Mouse (Mus musculus) liver, embryonic 12.5 days (tissue): ENCODE results near the gene Neu2. TPM values are rescaled to one million over a fixed set of nuclear protein-coding genes. Genes with fewer than 3 reads are reported as not detected.

Experiments
- ATAC-seq: fragments of 200-750 bp; cut with Nextera tagmentation; 2 replicates; pipeline ENCODE4 v1.8.0; 2017; ENCODE audit warnings: moderate number of reproducible peaks, mild to moderate bottlenecking, moderate library complexity
- H3K27ac ChIP-seq: fragments of 300-500 bp; sonication (generic); 2 replicates; pipeline ENCODE4 v1.5.1; 2016; ENCODE audit warnings: mild to moderate bottlenecking
- H3K27me3 ChIP-seq: fragments of 300-500 bp; sonication (generic); replicated peaks from 2 replicates; pipeline ENCODE4 v1.6.1; 2016; ENCODE audit warnings: mild to moderate bottlenecking, moderate library complexity
- H3K36me3 ChIP-seq: fragments of 300-500 bp; sonication (generic); 2 replicates; pipeline ENCODE4 v1.6.1; 2016; ENCODE audit warnings: mild to moderate bottlenecking, moderate library complexity
- H3K4me1 ChIP-seq: fragments of 300-500 bp; sonication (generic); 2 replicates; pipeline ENCODE4 v1.6.1; 2016
- H3K4me2 ChIP-seq: fragments of 300-500 bp; sonication (generic); 2 replicates; pipeline ENCODE4 v1.6.1; 2016; ENCODE audit warnings: mild to moderate bottlenecking, moderate library complexity
- H3K4me3 ChIP-seq: fragments of 300-500 bp; sonication (generic); 2 replicates; pipeline ENCODE4 v1.5.1; 2016; ENCODE audit warnings: mild to moderate bottlenecking, moderate library complexity
- H3K9ac ChIP-seq: fragments of 300-500 bp; sonication (generic); 2 replicates; pipeline ENCODE4 v1.6.1; 2016; ENCODE audit warnings: mild to moderate bottlenecking, moderate library complexity
- H3K9me3 ChIP-seq: fragments of 300-500 bp; sonication (generic); replicated peaks from 2 replicates; pipeline ENCODE4 v1.6.1; 2016; ENCODE audit warnings: mild to moderate bottlenecking, moderate library complexity
- WGBS: fragments of 180-500 bp; shearing (Covaris S2); methylation state at CpG from one replicate; pipeline ENCODE4 v1.1.7; 2016; ENCODE audit not compliant: insufficient replicate concordance; 5-methylcytosine and 5-hydroxymethylcytosine counted together
- polyA plus RNA-seq: library from polyadenylated mRNA; unstranded; fragments of >200 nt; fragmentation: Nextera tagmentation; extraction: Ambion mirVana; gene quantifications from 2 replicates; pipeline ENCODE4 v1.2.1, GENCODE M21; 2016

The Neu2 gene
- polyA plus RNA-seq, 1 experiment from 2014 or later = 0.67 TPM

DNA sequence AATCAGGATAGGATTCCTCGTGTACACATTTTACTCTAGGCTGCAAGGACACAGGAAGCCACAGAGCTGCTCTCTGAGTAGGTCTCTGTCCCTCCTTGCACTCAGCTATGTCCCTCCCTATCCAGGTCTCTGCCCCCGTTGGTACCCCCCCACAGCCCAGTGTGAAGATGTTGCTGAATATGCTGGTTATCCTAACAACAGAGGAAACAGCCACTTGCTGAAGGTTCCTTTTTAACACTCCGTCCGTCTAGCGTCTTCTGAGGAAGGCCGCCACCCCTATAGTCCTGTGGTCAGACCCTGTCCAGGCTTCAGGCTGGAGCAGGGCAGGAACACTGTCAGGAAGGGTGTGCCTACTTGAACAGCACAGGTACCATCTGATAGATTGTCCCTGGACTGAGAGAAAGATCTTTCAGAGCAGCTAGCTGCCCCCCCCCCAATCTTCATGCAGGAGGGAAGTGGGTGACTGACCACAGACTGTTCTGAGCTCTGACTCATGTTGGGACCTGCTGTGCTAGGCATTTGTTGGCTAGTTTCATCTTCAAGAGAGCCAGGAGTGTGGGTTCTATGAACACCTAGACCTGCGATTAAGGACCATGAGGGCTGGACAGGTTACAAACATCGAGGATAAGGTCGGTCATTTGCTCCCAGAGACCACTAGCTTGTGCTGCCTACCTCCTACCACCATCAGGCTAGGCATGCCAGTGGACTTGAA is 111.6 kb downstream of the Neu2 start:
- H3K9me3 ChIP-seq = no peaks in the 10 kb centered on the region
- WGBS = 23% methylated on average over 9 of the region's 9 CpGs
- peak overlapping the region; percentile 74 for H3K27ac ChIP-seq
- H3K4me2 ChIP-seq = peak overlapping the region; percentile 75
- no peaks in the 10 kb centered on the region for H3K27me3 ChIP-seq
- H3K4me3 ChIP-seq = peak overlapping the region; percentile 60
- H3K9ac ChIP-seq = peak overlapping the region; percentile 72
- peak; percentile 30; the same call in 1 of the 2 replicates for ATAC-seq
- H3K36me3 ChIP-seq = no peaks in the 10 kb centered on the region
- H3K4me1 ChIP-seq = peaks cover 72% of the 10 kb centered on the region

DNA sequence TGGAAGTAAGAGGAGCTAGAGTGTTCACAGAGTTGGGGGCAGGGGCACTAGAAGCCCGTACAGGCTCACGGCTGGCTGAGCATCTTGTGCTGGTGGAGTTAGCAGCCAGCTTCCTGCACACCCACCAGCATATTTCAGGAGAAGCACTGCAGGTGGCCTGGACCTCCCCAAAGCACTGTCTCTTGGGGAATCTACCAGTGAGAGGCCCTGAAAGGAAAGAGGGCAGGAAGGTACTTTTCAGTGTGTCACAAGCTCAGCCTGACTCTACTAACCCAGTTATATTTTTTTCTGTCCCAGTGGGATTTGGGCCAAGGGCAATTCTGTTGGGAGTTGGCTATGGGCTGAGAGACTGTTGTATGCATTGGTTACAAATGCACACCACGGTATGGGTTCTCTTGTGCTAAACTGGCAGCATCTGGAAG is 112.2 kb downstream of the Neu2 start:
- 50% methylated on average over 3 of the region's 3 CpGs for WGBS
- no peaks in the 10 kb centered on the region for H3K9me3 ChIP-seq
- peak overlapping the region; percentile 74 for H3K27ac ChIP-seq
- no peak for ATAC-seq
- H3K4me1 ChIP-seq = peaks cover 78% of the 10 kb centered on the region
- no peaks in the 10 kb centered on the region for H3K36me3 ChIP-seq
- H3K4me3 ChIP-seq = peak overlapping the region; percentile 60
- H3K9ac ChIP-seq = peak overlapping the region; percentile 72
- peak overlapping the region; percentile 75 for H3K4me2 ChIP-seq
- H3K27me3 ChIP-seq = no peaks in the 10 kb centered on the region

DNA sequence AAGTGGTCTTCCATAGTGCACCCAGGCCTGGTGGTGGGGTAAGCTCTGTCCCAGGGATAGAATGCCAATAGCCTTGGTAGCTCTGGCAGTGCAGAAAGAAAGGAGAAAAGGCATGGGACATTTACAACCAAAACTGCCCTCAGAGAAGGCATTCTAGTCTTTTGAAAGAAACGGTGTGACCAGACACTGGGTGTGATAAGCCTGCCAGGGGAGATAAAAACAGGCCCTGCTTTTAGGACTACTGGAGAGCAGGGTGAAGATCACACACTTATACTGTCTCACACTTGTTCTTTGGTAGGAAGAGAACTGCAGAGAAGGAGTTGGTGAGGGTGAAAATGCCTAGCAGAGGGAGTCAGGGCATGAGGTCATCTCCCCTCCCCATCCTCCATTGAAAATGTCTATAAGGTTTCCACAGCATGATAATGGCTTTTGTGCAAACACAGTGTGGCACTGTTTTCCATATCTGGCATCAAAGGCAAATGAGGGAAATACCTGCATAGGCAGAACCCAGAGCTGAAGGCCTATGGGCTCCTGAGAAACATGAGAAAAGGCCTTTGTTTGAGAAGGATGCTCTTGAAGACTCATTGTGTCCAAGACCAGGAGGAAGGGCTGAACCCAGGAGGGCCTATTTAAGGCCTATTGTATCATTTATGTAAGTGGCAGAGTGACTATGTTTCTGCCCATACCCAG is 114.4 kb downstream of the Neu2 start:
- Histone ChIP-seq H3K4me3 (no peak overlapping the region), H3K9me3 (no peaks in the 10 kb centered on the region), H3K9ac (peak overlapping the region; percentile 36; the same call in 1 of the 2 replicates), H3K4me1 (peaks cover 99% of the 10 kb centered on the region), H3K4me2 (peak overlapping the region; percentile 46), H3K36me3 (no peaks in the 10 kb centered on the region), H3K27ac (peak overlapping the region; percentile 75), H3K27me3 (no peaks in the 10 kb centered on the region)
- 4% methylated on average over 1 of the region's 1 CpGs for WGBS
- ATAC-seq = peak; percentile 57; the same call in 1 of the 2 replicates

DNA sequence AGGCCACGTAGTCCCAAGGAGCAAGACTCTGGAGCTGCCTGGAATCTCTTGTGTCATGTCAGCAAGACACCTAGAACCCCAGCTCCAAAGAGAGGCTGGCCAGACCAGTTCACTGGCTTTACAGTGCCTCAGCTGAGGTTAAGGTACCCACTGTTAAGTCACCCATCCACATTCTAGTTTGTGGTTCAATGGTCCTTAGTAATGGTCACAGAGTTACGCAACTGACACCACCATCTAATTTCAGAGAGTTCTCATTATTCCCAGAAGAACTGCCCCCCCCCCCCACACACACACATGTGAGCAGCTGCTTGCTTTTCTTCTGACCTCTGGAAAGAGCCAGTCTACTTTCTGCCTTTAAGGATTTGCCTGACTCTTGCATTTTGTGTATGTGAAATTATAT is 115.1 kb downstream of the Neu2 start:
- no peak for ATAC-seq
- H3K4me2 ChIP-seq = peak overlapping the region; percentile 46; the same call in 1 of the 2 replicates
- peak overlapping the region; percentile 75 for H3K27ac ChIP-seq

DNA sequence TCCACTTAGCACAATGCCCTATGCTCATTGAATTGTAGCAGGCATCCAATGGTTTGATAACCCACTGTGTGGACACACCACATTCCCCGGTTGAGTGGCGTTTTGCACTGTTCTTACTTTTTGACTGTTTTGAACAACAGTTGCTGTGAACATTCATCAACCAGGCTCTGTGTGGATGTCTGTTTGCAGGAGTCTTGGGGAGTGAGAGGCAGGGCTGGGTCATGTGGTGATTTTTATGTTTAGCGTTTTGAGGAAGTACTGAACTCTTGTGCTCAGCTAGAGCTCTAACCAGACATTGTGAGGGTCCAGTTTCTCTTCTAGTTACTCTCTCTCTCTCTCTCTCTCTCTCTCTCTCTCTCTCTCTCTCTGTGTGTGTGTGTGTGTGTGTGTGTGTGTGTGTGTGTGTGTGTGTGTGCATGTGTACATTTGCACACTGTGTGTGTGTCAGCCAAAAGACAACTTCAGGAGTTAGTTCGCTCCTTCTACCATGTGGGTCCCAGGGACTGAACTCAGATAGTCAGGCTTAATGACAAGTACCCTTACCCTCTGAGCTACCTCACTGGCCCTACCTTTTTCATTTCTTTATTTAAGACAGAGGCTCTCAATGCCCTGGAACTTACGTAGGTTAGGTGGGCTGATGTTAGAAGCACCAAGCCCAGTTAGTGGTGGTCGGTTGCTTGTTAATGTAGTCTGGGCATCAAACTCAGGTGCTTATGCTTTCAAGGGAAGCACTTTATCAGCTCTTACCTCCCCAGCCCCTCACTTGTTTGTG is 115.8 kb downstream of the Neu2 start:
- ATAC-seq = no peak

More for the DNA sequence above, 115.1 kb downstream of the Neu2 start:
- WGBS = 76% methylated on average over 2 of the region's 2 CpGs
- Histone ChIP-seq H3K4me3 (no peak overlapping the region), H3K36me3 (no peaks in the 10 kb centered on the region), H3K9ac (no peak overlapping the region), H3K4me1 (peaks cover 99% of the 10 kb centered on the region), H3K27me3 (no peaks in the 10 kb centered on the region), H3K9me3 (no peaks in the 10 kb centered on the region)

DNA sequence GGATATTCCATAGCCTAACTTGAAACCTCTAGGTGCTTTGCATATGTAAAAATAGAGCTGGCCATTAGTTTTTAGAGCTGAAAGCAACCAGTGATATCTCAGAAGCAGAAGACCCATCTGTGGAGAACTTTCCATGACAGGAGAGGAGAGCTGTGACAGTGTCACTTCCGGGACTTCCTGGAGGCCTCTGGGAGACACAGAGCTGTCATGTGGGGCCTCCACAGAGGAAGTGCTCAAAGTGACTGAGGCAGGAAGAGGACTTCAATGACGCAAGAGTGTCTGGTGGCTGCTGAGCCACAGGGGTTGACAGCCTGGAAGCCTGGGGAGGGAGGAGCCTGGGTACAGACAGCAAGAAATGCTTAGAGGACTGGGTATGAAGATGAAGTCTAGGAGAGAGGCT is 116.7 kb downstream of the Neu2 start:
- no peaks in the 10 kb centered on the region for H3K27me3 ChIP-seq
- peak; percentile 62 for ATAC-seq
- H3K27ac ChIP-seq = peak overlapping the region; percentile 75
- WGBS = 17% methylated on average over 2 of the region's 2 CpGs
- H3K4me2 ChIP-seq = peak overlapping the region; percentile 46
- peak overlapping the region; percentile 48; the same call in 1 of the 2 replicates for H3K9ac ChIP-seq
- H3K4me3 ChIP-seq = no peak overlapping the region
- H3K36me3 ChIP-seq = no peaks in the 10 kb centered on the region
- peaks cover 100% of the 10 kb centered on the region for H3K4me1 ChIP-seq
- H3K9me3 ChIP-seq = no peaks in the 10 kb centered on the region

More for the DNA sequence above, 115.8 kb downstream of the Neu2 start:
- Histone ChIP-seq H3K27ac (peak overlapping the region; percentile 75), H3K36me3 (no peaks in the 10 kb centered on the region), H3K9me3 (no peaks in the 10 kb centered on the region), H3K9ac (peak overlapping the region; percentile 32; the same call in 1 of the 2 replicates), H3K4me2 (peak overlapping the region; percentile 46; the same call in 1 of the 2 replicates), H3K4me3 (no peak overlapping the region), H3K27me3 (no peaks in the 10 kb centered on the region), H3K4me1 (peaks cover 100% of the 10 kb centered on the region)
- WGBS = 53% methylated on average over 6 of the region's 6 CpGs

DNA sequence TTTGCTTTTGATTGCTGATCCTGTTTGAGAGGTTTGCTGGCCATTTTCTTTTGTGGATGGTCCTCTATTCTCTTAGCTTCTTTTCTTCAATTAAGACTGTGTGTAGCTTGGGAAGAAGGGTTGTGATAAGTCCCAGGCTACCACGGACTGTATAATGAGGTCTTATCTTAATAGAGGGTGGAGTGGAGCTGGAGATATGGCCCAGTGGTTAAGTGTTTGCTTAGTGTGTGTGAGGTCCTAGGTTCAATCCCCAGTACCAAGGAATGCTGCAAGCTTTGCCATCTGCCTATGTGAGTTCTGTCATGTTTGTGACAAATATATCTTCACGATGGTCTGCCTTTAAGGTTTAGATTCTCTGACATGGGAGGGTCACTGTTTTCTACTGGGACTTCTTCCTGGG is 118.4 kb downstream of the Neu2 start:
- peak; percentile 84 for ATAC-seq
- H3K4me1 ChIP-seq = peaks cover 100% of the 10 kb centered on the region
- H3K36me3 ChIP-seq = no peaks in the 10 kb centered on the region
- H3K4me3 ChIP-seq = no peak overlapping the region
- no peaks in the 10 kb centered on the region for H3K27me3 ChIP-seq
- no peaks in the 10 kb centered on the region for H3K9me3 ChIP-seq
- no peak overlapping the region; the same call in 1 of the 2 replicates for H3K9ac ChIP-seq
- WGBS = 6% methylated on average over 2 of the region's 2 CpGs
- H3K27ac ChIP-seq = peak overlapping the region; percentile 75
- peak overlapping the region; percentile 39 for H3K4me2 ChIP-seq

DNA sequence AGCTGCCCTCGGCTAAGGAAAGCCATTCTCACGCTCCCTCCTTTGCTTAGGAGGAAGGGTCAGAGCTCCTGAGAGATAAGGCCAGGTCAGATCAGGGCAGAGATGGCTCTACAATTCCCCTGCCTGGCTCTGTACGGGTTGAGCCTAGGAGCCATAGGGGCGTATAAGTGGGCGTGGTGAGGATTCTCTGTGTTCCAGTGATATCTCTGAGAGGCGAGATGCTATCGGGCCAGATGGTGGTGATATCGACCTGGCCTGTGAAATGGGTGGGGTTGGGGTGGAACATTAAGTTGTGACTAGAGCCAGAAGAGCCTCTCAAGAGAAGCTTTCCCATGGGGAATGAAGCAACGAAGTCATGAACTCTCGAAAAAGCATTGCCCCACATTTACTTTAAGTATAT is 121.9 kb downstream of the Neu2 start:
- Histone ChIP-seq H3K9me3 (no peaks in the 10 kb centered on the region), H3K4me2 (peak overlapping the region; percentile 43), H3K36me3 (0 out of 2 replicates have a peak, but pooled peaks cover 5% of the 10 kb centered on the region), H3K27me3 (no peaks in the 10 kb centered on the region), H3K27ac (peak overlapping the region; percentile 55), H3K4me1 (peaks cover 86% of the 10 kb centered on the region), H3K9ac (no peak overlapping the region), H3K4me3 (no peak overlapping the region)
- ATAC-seq = 0 out of 2 replicates have a peak, but pooled peaks have one; percentile 20
- WGBS = 30% methylated on average over 10 of the region's 10 CpGs

DNA sequence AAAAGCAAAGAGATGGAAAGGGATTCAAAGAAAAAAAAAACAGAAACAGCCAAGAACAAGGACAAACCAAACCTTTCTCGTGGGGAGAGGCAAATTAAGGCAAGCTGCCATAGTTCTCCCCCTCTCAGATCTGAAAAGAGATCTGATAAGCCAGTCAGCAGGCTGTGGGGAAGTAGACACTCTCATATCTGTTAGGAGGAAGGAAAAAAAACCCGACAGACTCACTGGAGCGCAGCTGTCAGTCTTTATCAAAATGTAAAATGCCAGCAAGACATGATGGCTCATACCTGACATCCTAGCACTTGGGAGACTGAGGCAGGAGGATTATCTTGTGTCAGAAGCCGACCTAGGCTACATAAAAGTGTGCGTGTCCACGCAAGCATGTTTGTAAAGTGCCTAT is 122.5 kb downstream of the Neu2 start:
- H3K9ac ChIP-seq = no peak overlapping the region; the same call in 1 of the 2 replicates
- H3K4me3 ChIP-seq = no peak overlapping the region
- H3K4me1 ChIP-seq = peaks cover 86% of the 10 kb centered on the region
- 0 out of 2 replicates have a peak, but pooled peaks cover 5% of the 10 kb centered on the region for H3K36me3 ChIP-seq
- ATAC-seq = peak; percentile 51
- H3K27me3 ChIP-seq = no peaks in the 10 kb centered on the region
- peak overlapping the region; percentile 43 for H3K4me2 ChIP-seq
- WGBS = 22% methylated on average over 6 of the region's 6 CpGs
- peak overlapping the region; percentile 70 for H3K27ac ChIP-seq
- no peaks in the 10 kb centered on the region for H3K9me3 ChIP-seq

DNA sequence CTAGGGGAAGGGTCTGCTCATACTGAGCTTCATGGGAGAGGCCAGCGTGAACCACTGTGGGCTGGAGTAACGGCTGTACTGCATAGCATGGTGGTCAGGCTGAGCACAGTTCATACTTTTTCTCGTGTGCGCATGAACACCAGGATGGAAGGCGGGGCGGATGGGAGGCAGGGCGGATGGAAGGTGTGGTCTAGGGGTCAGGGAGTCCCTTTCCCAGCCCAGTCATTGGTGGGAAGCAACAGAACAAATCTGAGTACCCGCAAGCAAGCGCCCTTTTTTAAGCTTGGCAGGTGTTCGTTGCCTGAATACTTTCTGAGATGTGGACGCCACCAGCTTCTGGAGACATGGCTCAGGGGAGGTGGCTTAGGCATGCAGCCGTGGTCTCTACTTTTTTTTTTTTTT is 127.0 kb downstream of the Neu2 start:
- no peak; the same call in 1 of the 2 replicates for ATAC-seq
- Histone ChIP-seq H3K36me3 (0 out of 2 replicates have a peak, but pooled peaks cover 5% of the 10 kb centered on the region), H3K9ac (peak overlapping the region; percentile 75), H3K4me1 (peaks cover 84% of the 10 kb centered on the region), H3K4me2 (peak overlapping the region; percentile 67), H3K4me3 (peak overlapping the region; percentile 26; the same call in 1 of the 2 replicates), H3K9me3 (no peaks in the 10 kb centered on the region), H3K27me3 (no peaks in the 10 kb centered on the region), H3K27ac (peak overlapping the region; percentile 98)
- WGBS = 47% methylated on average over 12 of the region's 12 CpGs

DNA sequence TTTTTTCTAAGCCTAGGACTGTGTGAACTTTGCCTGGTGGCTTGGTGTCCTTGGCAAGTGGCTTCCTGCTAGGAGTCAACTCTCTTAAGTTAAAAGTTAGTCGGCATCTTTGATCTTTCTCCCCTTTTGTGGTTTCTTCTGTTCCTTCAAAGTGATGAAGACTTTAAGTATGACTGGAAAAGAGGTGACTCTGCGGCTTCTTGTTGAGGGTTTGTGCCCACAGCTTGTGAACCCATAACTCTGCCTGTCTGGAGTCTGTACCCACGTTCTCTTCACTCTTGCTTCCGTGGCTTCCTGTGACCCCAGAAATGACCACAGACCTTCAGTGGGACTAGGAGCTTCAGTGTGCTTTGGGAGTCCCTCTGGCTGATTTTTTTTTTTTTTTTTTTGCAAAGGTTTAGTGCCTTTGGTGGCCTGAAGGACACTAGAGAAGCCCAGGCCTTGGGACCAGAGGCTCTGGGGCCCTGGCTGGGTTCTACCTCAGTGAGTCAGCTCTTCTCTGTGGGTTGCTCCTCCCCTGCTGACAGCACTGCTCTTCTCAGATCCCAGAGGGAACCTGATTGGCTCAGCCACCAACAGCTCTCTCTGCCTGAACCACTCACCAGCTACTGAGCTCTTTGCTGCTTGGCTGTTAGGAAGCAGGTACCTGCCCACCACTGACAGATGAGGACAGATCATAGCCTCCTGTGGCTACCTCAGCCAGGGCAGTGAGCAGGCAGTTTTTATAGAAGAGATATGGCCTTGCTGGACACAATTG is 127.6 kb downstream of the Neu2 start:
- Histone ChIP-seq H3K4me2 (peak overlapping the region; percentile 67), H3K36me3 (peaks cover 8% of the 10 kb centered on the region; the same call in 1 of the 2 replicates), H3K27me3 (no peaks in the 10 kb centered on the region), H3K4me3 (peak overlapping the region; percentile 32; the same call in 1 of the 2 replicates), H3K9ac (peak overlapping the region; percentile 75), H3K27ac (peak overlapping the region; percentile 98), H3K4me1 (peaks cover 81% of the 10 kb centered on the region), H3K9me3 (no peaks in the 10 kb centered on the region)
- peak; percentile 99 for ATAC-seq
- WGBS = 18% methylated on average over 4 of the region's 4 CpGs
